Mouse (Mus musculus): ENCODE data around the gene Clec4b2.
"Not testable (repeated sequence)": the region's sequence is repeated elsewhere in the genome, so short reads cannot be mapped to it uniquely, and the experiment has no call there.

The Clec4b2 gene

GRCm38 (mm10) chr6:123172593-123172992 lies at the start of gene Clec4b2:
Clec4b2 (plus strand) TSS chr6:123172893.
- DNase-seq (ENCODE audit: low spot score), result no peak

GRCm38 (mm10) chr6:123123195-123123594 lies 49.5 kb upstream of the Clec4b2 start:
- no peak for DNase-seq (ENCODE audit: low spot score)

GRCm38 (mm10) chr6:123127173-123127572 lies 45.5 kb upstream of the Clec4b2 start:
- no peak for DNase-seq (ENCODE audit: low spot score)

- DNase-seq (ENCODE audit: low spot score), result not testable (repeated sequence)
Measured at GRCm38 (mm10) chr6:123137766-123138526, 34.7 kb upstream of the Clec4b2 start.

GRCm38 (mm10) chr6:123170106-123170505 lies 2.6 kb upstream of the Clec4b2 start:
- no peak for DNase-seq (ENCODE audit: low spot score)

- DNase-seq (ENCODE audit: low spot score), result no peak
Measured at GRCm38 (mm10) chr6:123171040-123171439, 1.7 kb upstream of the Clec4b2 start.

GRCm38 (mm10) chr6:123175549-123175948 lies 2.9 kb downstream of the Clec4b2 start:
- DNase-seq (ENCODE audit: low spot score), result no peak

- DNase-seq (ENCODE audit: low spot score), result not testable (repeated sequence)
Measured at GRCm38 (mm10) chr6:123184862-123185261, 12.2 kb downstream of the Clec4b2 start.

GRCm38 (mm10) chr6:123207187-123208076 lies 34.7 kb downstream of the Clec4b2 start:
- no peak for DNase-seq (ENCODE audit: low spot score)

- not testable (repeated sequence) for DNase-seq (ENCODE audit: low spot score)
Measured at GRCm38 (mm10) chr6:123208077-123208439, 35.4 kb downstream of the Clec4b2 start.

GRCm38 (mm10) chr6:123211726-123212125 lies 39.0 kb downstream of the Clec4b2 start:
- DNase-seq (ENCODE audit: low spot score), result no peak

- DNase-seq (ENCODE audit: low spot score), result no peak
Measured at GRCm38 (mm10) chr6:123227519-123228166, 55.0 kb downstream of the Clec4b2 start.

GRCm38 (mm10) chr6:123229644-123230043 lies 57.0 kb downstream of the Clec4b2 start, which contains the start of gene Clec4n:
Clec4n (plus strand) TSS chr6:123229843.
- DNase-seq (ENCODE audit: low spot score), result no peak

GRCm38 (mm10) chr6:123231149-123231548 lies 58.5 kb downstream of the Clec4b2 start:
- DNase-seq (ENCODE audit: low spot score), result no peak

GRCm38 (mm10) chr6:123237582-123237981 lies 64.9 kb downstream of the Clec4b2 start:
- no peak for DNase-seq (ENCODE audit: low spot score)

GRCm38 (mm10) chr6:123244201-123244600 lies 71.5 kb downstream of the Clec4b2 start:
- no peak for DNase-seq (ENCODE audit: low spot score)

- not testable (repeated sequence) for DNase-seq (ENCODE audit: low spot score)
Measured at GRCm38 (mm10) chr6:123248862-123249261, 76.2 kb downstream of the Clec4b2 start.

- DNase-seq (ENCODE audit: low spot score), result no peak
Measured at GRCm38 (mm10) chr6:123252735-123253134, 80.0 kb downstream of the Clec4b2 start.

All from layer of hippocampus, adult 9-10 months (tissue).